Mouse (Mus musculus) olfactory bulb, adult 2 months (tissue): ENCODE results near the gene Pde6d.

Experiments
- CTCF ChIP-seq: fragments of 200-500 bp; IDR thresholded peaks from 2 replicates; pipeline ENCODE4 v1.5.1; 2012; ENCODE audit warnings: low read depth, mild to moderate bottlenecking, low read length, moderate library complexity; ENCODE audit not compliant: insufficient read depth
- POLR2A ChIP-seq: fragments of 200-500 bp; IDR thresholded peaks from 2 replicates; pipeline ENCODE4 v1.6.1; 2012; ENCODE audit warnings: mild to moderate bottlenecking, low read depth, low read length, moderate library complexity; ENCODE audit not compliant: insufficient read depth

- TF ChIP-seq POLR2A (no peak; the same call in 1 of the 2 replicates), CTCF (no peak; the same call in 1 of the 2 replicates)
Observed at GRCm38 (mm10) chr1:86526789-86527598, 55.4 kb downstream of the Pde6d start.
